Mouse (Mus musculus) urinary bladder, postnatal 14 days (tissue): Measurements from ENCODE around the gene Myo5a.
A peak's percentile ranks its signal among the peaks of the same experiment; 100 is the strongest.

Experiments
- DNase-seq: peaks from one replicate; pipeline ENCODE4 v3.0.0; 2021; ENCODE audit warnings: low spot score

The Myo5a gene

DNA sequence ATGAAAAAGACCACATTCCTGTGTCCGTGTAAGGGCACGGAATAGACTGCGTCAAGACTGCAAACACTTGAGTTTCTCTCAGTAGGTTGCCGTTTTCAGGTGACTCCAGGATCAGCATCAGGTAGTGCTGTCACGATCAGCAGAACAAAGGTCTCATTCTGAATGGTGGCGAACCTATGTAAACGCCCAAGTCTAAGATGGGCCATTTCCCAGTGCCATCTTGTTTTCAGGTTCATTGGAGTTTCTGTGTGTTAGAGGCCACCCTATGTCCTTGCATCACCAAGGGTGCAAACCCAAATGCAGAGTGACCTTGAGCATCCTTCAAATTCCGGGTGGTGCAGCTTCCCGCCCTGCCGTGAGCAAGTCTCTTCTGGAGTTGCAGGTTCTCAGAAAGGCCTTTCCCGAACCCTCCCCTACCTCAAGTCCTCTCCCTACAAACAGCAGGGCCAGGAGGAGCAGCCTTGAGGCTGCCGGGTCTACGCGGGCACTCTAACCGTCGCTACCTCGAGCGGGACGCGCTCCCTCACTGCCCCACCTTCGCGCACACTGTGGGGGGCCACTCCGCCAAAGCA is at the start of gene Myo5a:
Myo5a (plus strand) TSS at position 559 of the 572 bp plus-strand sequence.
- no peak for DNase-seq

DNA sequence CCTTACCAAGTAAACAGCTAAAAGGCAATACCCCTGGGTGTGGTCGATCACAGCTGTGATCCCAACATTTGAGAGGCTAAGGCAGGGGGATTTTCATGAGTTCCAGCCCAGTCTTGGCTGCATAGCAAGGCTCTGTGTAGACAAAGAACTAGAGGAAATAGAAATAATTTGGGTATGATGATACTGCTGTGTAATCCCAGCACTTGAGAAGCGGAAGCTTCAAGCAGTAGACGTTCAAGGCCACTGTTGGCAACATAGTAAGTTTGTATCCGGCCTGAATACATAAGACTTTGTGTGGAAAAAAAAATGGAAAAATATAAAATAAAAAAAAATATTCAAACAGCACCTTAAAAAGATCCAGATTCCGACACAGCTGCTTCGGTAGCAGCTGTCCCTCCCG is 48.3 kb upstream of the Myo5a start:
- no peak for DNase-seq

DNA sequence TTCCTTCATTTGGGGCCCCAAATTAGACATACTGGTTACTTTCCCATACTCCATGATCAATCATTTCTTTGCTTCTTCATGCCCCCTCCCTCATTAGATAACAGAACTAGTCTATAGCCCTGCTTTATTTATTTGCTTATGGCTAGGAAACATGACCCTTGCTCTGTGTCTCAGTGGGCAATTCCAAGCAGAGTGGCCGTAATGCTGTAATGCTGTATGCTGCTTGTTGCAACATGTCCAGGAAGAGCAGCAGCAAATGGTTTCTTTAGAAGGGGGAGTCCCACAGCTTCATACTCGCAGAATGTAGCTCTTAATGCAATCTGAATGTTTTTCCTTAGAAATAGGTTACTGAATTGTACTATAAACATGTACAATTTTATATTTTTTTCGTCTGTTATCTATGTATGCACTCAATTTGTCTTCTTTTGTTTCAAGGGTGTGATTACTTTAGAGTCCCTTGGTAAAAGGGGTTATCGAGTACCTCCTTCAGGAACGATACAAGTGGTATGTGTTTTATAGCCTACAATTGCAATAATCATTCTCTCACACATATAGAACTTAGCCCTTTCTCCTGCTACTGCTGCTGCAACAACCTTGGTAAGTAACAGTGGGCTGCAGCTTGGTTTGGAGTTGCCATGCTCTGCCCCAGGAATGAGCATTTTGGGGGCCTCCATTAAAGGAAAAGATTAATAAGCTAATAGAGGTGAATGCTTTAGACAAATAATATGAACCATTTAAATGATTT is 47.5 kb upstream of the Myo5a start:
- no peak for DNase-seq

DNA sequence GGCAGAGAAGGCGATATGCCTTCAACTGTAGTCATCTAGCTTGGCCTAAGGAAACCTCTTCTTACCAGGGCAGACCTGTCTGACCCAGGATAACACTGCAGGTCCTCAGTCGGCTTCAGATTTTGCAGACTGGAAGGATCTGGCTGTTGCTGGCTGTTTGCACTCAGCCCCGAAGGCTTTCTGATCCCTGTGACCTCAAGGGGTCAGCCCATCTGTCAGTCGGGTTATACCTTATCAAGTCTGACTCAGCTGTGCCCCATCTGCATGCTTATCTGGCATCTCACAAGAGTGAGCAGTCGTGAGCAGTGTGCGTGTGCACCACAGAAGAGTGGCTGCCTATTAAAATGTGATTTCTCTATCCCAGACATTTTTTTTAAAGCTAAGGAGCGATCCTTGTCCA is 46.7 kb upstream of the Myo5a start:
- no peak for DNase-seq

DNA sequence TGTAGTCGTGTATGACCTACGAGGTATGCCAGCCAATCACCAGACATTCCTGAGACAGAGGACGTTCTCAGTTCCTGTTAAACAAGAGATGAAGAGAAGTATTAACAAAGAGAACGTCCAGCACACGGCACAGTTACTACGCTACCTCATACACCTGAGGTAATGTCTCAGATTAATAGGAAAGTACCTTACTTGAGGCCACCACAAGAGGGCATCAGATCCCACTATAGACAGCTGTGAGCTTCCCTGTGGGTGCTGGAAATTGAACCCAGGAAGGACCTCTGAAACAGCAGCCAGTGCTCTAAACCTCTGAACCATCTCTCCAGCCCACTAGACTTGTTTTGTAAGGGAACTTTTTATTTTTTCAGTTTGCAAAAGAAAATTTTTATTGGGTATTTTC is 45.1 kb upstream of the Myo5a start:
- DNase-seq = no peak

DNA sequence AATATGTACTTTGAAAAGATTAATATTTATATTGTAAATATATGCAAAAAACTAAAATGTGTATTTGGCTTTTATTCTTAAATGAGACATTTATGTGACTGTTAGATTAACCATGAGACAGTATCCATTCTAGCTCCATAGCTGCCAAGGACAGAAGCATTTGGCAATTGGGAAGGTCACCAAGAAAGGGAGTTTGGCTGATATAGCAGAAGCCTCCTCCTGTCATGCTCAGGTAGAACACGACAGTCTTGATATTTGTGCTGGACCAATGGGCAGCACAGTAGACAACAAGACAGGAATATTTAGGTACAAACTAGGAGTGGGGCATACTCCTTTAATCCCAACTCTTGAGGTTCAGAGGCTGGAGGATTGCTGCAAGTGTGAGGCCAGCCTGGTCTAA is 38.4 kb upstream of the Myo5a start:
- DNase-seq = no peak

DNA sequence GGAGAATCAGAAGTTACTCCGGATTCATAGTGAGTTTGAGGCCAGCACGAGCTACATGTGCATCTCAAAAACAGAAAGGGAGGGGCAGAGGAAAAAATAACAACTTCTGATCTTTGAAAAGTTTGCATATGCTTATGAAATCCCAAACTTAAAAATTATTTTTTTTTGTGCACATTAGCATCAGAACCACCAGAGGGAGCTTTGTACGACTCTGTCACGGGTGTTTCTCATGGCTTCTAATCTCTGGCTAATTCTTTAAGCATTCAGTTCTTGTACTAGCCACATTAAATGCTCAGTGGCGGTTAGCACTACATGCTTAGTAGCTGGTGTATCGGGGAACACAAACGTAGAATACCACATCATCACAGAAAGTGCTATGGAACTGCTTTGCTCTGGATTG is 37.7 kb upstream of the Myo5a start:
- DNase-seq = no peak

DNA sequence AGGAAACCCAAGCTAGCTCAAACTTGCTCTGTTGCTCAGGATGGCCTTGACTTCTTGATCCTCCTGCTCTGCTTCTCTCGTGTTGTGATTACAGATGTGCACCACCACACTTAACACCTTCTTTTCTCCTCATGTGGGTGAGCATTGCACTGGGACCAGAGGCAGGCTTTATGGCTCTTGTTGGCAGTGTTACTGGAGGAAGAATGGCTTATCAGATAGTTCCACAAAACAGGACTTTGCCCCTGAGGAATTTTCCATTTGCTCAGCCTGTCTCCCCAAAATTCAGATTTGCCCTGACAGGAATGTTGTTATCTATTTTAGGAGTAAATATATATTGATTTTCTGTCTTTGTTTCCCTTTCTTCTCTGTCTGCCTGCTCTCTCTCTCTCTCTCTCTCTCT is 36.1 kb upstream of the Myo5a start:
- DNase-seq = no peak

DNA sequence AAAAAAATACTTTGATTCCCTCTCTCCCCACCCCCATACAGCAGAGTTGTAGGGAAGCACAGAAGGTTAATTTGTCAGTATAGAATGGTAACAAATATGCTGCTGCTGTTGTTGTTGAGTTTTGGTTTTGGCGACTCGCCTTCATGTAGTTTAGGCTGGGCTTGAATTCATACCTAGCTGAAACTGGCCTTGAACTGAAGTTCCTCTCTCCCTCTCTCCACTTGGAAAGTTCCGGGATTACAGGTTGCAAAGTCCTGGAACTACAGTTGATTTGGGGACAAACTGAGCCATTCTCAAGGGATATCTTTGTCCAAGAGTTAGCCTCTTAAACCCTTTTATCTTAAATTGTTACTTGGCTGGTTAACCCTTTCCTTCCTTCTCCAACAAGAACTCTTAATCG is 34.9 kb upstream of the Myo5a start:
- DNase-seq = no peak

DNA sequence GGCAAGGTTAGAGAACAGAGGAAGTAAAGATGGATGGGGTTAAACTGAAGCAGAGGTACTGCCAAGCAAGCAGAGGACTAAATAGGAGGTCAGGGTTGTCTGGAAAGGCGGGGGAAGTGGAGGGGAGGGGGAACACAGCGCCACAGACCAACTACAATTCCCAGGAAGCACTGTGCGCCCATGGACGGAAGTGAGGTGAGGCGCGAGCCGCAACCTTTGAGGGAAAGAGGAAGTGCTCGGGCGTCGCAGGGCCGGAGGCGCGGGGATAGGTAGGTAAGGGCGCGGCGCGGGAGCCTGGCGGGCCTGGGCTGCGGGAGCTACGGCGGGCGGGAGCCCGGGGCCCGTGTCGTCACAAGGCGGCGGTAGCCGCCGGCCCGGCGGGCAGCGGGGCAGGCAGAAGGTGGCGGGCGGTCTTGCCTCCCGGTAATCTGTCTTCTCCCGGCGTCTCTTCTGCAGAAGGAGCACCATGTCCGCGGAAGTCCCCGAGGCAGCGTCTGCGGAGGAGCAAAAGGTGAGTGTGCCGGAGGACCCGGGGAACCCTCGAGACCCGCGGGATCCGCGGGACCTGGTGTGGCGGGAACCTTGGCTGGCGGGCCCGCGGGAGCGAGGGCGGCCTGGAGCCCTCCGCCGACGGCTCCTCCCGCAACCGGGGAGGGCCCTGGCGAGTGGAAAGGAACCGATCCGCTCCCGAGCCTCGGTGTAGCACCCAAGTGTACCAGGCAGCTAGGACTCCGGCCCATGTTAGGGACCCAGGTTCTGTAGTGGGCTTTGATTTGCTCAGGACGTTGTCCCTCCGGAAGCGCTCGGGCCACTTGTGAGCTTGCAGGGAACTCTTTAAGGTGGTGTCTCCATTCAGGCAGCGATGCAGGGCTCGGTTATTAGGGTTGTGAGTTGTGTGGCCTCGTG is 33.1 kb upstream of the Myo5a start, which contains the start of gene Arpp19:
Arpp19 (plus strand) TSS at position 164 of the 906 bp plus-strand sequence.
- DNase-seq = peak; percentile 85

DNA sequence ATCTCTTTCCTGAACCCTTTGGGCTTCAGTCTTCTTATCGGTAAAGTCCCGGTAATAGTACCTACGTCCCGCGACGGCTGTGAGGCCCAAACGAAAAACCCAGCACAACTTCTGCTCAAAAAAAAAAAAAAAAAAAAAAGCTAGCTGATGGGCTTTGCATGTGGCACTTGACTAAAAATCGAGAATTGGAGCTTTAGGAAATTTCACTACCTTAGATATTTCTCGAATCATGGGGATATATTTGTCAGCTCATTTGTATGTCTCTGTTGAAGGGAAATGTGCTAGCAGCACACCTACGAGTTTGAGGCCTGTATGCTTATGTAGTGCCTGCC is 32.5 kb upstream of the Myo5a start:
- DNase-seq = no peak

DNA sequence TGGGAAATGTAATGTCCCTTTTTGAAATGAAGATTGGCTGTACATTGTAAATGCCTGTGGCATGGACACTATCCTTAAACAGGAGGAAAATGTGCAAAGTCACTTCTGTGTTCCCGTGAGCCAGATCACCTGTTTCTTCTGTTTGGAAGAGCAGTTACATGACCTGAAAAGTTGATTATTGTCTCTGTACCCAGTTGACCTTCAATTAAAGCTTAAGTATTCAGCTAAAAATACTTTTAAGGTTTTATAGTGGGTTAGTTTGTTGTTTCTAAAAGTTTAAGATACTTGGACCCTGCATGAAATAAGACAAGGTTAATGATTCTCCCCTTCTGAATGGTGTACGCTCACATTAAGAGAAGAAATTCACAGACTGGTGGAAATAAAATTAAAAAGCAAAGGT is 30.2 kb upstream of the Myo5a start:
- no peak for DNase-seq

DNA sequence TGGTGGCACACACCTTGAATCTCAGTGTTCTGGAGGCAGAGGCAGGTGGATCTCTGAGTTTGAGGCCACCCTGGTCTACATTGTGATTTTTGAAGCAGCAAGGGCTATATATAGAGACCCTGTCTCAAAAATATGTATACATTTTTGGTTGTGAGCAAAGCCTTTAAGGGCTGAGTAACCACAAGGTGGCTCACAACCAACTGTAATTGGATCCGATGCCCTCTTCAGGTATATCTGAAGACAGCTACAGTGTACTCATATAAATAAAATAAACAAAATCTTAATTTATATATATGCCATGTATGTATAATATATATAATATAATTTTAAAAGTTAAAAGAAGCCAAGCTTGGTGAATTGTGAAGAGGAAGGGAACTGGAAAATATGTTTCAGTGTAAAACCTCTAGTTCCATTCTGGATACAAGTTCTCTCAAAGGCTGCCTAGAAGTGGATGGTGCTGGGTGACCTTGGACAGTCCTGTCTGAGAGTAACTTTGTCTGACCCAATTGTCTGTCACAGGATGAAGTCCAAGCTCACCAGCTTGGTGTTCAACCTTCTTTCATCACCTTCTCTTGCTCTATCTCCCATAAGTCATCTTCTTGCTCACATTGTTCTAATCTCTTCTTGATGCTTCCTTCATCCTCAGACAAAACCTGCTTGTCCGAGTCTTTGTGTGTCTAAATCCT is 28.8 kb upstream of the Myo5a start:
- DNase-seq = no peak

DNA sequence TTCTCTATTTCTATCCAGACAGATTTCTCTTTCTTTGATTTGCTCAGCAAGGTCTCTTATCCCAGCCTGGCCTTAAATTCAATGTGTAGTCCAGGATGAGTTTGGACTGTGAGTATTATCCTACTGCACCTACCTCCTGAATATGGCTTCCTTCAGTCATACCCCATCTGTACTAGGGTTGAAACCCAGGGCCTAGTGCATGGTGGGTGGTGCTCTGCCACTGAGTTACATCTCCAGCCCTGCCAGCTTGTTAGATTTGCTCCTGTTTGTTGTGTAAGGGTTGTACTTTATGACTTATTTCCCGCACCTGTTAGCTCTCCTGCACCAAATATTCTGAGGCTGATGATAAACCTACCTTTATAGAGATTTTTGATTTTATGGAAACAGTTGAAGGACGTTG is 27.6 kb upstream of the Myo5a start:
- no peak for DNase-seq

DNA sequence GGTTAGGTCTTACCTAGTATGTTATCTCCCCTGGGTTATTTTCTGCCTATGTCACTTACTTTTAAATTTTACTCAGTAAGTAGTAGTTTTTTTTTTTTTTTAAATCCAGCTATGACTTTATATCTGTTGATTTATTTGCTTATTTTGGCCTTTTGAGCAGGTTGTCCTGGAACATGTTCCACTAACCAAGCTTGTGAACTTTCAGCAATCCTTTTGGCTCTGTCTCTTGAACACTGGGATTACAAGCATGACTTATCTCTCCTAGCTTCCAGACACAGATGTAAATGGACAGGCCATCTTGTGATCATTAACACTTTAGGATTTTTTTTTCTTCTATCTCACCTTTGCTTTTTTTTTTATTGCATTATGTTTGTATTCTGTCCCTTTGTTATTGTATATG is 23.7 kb upstream of the Myo5a start:
- no peak for DNase-seq

DNA sequence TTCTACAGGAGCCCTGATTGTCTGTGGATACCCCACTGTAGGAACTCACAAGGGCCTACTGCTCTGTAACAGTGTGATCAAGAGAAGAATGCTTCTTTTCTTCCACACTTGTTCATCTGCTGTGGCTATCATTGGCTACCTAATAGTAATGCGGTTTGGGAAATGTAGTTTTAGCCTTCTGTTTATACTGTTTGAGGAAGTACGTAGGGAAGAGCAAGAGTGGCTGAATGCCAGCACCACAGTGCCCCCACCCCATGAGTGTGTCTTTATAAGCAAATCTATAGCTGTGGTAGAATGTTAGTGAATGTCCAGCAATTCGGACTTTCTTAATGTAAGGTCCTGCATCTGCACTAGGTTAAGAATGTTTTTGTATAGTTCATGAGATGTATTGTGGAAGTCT is 21.7 kb upstream of the Myo5a start:
- peak; percentile 40 for DNase-seq

DNA sequence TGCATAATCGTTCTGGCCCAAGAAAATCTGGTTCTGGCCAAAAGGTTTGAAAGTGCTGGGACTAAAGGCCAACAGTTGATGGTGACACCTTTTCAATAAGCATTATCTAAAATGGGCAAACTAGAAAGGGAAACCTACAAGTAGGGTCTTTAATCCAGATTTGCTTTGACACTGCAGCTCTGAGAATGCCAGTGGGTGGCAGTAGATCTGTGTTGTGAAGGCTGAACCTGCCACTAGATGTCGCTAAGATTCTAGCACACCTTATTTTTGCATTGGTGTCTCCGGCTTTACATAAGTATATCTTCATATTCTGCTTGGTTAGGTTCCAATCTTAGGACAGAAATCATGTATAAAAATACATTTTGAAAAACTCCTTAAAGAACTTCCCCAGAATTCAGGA is 20.8 kb upstream of the Myo5a start:
- peak; percentile 65 for DNase-seq

DNA sequence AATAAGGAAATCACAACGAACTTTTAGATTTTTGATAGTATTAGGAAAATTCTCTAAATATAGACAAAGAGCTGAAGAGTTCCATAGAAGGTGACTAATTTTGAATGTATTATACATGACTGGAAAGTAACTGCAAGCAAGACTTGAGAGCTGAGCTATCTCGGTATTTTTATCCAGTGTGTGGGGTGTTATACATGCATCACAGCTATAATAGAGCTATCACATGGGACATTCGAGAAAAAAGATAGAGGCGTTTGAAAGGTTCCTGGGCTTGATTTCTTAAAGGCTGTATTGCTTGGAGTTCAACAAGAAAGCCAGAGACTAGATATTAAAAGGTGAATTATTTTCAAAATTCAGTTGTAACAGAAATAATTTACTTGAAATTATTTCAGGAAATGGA is 19.0 kb upstream of the Myo5a start:
- no peak for DNase-seq

DNA sequence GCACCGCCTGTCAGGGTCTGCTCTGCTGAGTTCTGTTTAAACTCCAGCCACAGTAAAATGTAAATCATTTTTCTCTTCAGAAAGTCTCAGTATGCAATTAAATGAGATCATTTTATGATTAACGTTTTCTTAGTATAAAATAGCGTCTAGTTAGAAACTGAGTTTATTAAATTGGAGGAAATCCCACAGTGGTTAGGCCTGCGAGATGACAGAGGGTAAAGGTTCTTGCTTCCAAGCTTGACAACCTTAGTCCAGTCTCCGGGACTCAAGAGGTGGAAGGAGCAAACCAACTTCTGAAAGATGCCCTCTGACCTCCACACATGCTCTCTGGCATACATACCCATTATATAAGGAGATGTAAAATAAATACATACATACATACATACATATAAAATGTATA is 15.8 kb upstream of the Myo5a start:
- DNase-seq = no peak

DNA sequence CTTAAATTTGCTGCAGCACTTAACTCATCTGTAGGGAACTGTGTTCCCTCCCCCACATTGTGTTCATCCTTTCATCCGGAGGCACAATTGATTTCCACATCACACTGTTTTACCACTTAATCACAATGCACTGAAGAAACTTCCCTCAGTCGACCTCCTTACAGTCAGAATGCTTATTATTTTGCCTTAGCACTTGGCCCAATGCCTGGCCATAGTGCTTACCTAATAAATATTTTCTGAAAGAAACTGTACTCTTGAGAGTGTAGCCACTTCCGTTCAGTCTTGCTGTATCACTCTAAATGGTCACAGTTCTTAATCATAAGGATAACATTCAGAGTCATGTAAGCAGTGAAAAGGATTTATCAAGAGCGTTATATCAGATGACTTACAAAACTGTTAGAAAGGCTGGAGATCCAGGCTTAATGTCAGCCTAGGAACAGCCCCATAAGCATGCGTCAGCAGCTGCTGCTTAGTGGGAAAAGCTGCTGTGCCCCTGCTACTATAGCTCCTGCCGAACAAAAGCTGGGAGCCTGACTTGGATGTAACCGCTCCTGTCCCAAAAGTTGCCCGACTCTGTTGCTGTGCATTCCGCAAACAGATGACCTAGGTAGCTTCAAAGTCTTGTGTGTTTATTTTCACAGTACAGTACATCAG is 6.0 kb upstream of the Myo5a start:
- no peak for DNase-seq

DNA sequence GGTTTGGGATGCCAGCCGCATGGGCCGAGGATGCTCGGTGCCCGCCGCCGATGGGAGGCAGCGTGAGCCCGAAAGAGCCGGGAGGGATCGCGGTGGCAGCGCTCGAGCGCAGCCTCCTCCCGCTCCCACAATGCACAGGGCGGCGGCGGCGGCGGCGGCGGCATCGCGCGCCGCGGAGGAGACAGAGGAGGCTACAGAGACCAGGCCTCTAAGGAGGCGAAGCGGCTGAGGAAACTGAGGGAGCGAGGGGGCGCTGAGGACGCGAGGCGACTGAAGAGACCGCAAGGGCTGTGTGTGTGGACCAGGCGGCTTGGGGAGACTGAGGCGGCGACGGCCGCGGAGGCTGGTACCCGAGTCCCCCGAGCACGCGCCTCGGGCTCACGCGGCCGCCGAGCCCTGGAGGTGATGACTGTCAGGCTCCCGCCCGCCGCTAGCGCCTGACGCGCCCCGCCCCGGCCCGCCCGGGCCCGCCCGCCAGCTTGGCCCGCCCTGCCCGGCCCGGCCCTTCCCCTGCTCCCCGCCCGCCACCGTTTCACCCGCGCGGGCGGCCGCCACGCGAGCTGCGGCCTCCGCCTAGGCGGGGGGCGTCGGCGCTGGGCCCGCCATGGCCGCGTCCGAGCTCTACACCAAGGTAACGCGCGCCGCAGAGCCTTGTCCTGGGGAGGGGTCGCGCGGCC is 352 bp downstream of the Myo5a start:
- DNase-seq = peak; percentile 79
